Mouse (Mus musculus): ENCODE measurements at regions not wholly inside any gene's neighbourhood (a gene's known extent, or its start where the extent isn't known, plus 50 kb on each side); places are given as distances from the start of the nearest gene placed in this dataset.

DNA sequence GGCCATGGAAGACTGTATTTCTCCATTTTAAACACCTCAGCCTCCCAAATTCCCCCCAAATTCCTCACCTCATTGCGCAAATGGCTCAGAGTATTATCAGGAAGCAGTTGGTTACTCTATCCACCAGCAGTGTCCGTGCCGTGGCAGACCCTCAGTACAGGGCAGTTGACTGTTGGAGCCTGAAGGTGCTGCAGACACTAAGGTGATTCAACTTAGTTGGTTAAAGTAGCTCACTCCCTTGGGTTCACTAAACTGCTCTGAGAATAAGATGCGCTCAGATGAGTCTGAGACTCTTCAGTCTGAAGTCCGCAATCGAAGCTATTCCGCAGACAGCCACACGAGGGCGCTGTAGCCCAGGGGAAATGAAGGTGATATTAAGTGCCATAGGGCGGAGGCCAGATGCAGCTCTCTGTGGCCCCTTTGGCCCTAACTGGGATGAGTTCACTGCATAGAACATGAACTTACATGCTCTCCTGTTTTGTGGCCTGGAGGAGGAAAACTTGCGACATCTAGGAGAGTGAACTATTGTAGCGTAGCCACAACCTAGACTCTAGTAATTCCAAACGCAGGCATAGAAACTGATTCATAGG, 62.9 kb downstream of the Amer3 start:
- peak; percentile 56 for DNase-seq (ENCODE audit: low read depth)

DNA sequence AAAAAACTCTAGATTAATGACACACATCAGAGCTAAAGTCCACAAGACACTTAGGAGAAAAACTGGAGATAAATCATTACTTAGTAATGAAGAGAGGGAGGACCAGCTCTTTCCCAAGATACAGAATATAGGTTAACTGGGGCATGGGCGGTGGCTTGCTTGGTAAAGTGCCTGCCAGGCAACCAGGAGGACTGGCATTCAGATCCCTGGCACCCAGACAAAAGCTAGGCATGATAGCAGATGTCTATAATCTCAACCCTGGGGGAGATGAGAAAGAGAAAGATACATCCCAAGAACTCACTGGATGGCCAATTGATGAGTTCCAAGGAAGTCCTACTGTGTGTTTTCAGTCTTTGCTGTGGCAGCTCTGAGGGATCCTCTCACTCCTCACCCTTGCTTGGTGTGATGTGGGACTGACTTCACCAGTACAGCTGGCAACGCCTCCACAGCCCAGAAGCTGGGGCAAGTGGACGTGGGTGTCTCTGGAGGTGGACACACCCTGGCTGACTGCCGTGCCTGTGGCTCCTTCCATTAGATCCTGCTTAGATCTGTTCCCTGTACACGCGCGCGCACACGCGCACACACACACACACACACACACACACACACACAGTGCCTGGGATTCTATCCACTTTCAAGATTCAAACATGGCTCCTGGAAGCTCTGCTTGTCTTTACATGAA, 74.6 kb downstream of the Amer3 start:
- DNase-seq (ENCODE audit: low read depth) = no peak

DNA sequence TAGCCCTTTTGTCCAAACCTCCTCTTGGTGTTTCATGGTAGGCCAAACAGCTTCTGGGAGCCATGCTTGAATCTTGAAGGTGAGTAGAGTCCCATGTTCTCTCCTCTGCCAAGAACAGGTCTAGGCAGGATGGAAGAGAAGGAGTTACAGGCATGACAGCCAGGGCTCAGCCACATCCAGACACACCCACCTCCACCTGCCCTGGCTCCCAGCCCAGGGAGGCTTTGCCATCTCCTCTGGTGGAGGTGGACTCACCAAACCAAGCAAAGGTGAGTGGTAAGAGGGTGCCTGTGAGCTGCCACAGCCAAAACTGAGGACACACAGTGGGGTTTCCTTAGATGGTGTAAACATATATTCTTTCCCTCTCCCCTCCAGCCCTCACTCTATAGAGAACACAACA, 78.0 kb downstream of the Amer3 start:
- DNase-seq (ENCODE audit: low read depth) = no peak

DNA sequence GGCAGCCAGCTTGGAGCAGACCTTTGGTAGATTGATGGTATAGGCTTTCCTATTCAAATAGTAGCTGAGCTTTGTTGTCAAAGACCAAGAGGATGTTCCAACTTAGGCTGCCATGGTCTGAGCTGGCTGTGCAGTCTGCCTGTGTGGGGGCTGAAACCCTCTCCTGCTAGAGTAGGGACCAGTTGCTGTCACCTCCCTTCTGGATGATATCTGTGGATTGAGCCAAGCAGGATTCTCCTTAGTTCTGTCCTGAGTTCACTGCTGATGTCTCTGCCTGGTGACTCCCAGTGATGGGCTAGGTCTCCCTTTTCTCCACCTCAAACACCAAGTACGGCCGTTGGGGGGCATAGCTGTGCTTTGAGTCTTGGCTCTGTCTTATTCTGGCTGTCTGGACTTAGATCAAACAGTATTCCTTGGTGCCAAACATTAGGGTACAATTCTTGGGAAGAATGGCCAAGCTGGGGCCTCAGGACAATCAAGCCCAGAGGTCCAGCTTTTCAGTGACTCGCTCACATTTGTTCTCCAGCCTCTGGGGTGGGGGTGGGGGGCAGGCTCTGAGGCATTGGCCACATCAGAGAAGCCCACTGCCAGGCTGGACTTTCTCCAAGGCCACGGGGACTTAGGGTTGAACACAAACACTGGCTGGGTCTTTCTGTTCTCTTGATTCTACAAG, 84.6 kb downstream of the Amer3 start:
- no peak for DNase-seq (ENCODE audit: low read depth)

DNA sequence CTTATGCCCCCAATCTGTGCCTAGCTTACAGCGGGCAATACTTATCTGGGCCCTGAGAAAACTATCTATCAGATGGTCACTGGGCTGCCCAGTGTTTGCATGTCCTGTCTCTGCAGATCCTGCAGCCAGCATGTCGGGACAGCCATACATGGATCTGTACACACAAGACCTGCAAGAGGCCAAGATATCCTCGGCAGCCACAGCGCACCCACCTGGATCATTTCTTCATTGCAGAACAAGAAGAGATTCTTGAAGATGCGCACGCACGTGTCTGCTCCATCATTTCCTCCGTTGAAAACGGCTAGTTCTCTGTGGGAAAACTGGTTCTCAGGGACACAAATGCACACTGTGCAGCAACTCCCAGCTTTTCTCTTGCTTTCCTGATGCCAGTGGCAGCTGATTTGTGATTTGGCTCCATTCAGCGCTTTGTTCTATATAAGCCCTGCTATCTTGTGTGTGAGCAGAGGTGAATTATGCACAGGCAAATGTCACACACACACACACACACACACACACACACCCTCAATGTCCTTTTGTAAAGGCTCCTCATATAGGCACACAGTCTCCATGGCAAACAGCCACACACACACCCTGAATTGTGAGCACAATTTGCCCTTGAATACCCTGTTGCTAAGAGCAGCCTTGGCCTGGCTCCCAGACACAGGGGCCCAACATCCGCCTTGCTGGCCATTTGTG, 85.5 kb downstream of the Amer3 start:
- no peak for DNase-seq (ENCODE audit: low read depth)

DNA sequence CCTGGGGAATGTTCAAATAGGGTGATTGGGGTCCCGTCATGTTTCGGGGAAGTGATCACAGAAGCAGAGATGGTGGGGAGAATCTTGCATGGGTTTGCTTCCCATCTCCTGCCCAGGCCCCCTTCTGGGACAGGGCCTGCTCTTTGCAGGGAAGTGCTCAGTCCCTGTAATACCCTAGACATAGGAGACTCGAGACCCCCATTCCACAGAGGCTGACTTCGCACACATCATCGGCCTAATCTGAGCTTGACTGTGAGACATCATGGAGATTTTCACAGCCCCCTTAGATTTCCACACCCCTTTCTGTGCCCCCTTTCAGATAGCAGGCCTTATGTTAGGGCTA, 86.0 kb downstream of the Amer3 start:
- no peak for DNase-seq (ENCODE audit: low read depth)

DNA sequence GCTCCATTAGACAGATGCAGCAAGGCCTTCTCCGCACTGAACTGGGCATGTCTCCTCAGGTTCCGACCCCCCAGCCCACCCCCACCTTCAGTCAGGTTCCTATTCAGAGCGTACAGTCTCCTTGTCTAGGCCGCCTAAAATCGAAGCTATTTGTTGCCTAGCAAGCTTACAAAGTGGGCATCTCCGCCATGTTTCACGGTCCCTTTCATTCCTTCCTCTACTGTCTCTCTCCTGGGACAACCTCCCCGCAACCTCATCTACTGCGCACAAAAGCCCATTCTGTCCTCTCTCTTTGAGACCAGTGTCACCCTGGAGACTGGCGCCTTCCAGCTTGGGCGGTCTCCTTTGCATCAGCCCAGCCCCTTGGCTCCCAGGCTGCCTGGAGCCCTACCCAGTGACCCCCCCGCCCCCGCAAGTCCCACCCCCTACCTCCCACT, 86.8 kb downstream of the Amer3 start:
- DNase-seq (ENCODE audit: low read depth) = no peak

DNA sequence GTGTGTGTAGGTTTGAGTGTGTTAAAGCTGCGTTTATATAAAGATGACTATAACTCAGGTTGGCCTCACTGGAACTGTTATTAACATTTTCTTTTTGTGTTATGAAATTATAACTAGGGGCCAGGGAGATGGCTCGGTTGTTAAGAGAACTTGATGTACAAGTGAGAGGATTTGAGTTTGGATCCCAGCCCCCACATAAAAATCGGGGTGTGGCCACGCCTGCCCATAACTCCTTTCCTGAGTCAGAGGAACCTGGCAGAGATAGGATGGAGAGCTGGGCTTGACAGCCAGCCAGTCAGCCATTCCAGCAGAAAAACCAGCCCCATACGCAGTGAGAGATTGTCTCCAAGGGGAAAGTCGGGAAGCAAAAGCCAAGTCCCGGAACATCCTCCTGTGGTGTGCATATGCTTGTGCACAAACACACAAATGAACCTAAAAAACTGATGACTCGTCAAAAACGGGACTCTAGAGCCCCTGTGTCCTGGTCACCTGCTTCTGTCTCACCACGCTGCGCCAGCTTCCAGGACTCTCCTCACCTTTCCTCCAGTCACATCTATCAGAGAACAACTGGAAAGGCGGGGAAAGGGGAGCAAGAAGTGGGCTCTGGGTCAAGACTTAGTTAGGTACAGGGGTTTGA, 97.8 kb downstream of the Amer3 start:
- DNase-seq (ENCODE audit: low read depth) = no peak

DNA sequence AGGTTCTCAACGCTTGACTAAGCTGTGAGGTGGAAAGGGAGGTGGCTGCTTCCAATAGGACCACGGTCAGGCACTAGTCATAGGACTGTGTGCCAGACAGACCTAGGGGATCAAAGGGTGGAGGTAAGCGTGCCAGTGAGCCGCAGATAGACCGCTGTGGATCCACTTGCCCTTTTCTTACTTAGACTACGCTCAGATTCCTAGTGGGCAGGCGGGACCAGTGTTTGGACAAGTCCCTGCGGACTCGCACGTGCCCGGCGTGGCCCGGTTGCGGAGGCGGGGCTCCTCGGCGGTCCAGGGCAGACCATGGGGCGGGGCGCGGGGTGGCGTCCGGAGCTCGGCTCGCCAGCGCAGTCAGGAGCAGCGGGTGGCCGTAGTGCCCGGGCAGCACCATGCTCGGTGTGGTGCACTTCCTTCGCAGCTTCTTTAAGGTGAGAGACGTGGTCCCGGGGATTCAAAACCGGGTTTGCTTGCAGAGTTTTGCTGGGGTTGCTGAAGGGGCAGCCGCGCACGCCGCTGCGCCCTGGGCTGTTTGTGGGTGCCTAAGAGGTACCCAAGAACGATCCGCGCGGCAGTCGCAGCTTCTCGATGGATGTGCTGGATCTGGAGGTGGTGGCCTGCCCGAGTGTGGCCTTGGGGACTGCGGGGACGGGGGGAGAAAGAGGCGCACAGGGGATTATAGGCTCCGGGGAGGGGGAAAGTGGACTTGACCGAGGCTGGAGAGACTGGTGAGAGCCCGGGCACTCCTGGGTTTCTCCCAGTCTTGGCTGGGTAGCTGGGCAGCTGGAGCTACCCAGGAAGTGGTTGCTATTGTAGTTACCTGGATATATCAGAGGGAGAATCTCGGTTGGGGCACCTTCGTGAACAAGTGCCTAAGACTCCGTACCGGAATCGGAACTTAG, 98.6 kb downstream of the Amer3 start:
- no peak for DNase-seq (ENCODE audit: low read depth)

DNA sequence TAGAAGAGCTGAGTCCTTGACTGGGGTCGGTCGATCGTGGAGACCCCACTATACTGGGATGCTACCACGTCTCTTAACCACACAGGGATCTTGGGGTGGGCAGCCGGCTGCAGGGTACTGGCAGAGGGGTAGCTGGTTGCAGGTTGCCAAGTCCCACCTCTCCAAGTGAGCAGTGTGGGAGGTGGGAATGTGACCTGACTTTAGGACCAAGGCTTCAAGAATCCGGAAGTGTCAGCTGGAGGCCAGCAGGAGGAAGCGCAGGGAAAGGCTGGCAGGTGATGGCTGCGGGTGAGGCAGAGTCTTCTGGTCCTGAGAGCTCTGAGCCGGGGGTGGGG, 99.2 kb downstream of the Amer3 start:
- no peak for DNase-seq (ENCODE audit: low read depth)

DNA sequence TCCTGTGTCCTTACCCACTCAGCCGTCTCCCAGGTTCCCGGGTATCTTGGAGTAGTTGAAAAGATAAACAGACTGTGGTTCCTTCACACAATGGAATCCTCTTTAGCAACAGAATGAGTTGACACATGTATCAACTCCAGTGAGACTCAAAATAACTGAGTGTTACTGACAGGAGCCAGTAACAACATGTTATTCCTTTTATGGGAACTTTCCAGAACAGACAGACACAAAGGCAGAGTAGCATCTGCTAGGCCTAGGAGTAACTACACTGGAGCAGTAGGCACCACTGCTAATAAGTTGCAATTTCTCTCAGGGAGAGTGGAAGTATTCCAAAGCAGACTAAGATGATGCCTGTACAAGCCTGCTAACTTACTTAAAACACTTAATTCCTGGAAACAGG, 107.1 kb downstream of the Amer3 start:
- DNase-seq (ENCODE audit: low read depth) = no peak

DNA sequence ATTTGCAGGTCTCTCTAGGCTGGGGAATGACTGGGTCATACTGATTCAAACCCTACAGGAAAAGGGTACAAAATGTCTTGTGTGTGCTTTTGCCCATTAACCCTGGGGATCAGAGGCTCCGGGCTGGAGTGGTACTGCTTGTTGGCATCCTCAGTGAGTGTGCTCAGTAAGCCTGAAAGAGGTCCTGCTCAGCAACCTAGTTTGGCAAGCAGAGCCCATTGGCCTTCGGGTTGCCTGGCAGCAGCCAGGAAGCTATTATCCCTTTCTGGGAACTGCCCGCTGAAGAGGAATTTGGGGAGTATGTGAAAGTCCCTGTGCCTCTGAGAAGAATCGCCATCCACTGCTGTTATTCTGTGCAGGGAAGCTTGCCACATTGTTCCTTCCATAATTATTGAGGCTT, 117.1 kb downstream of the Amer3 start:
- DNase-seq (ENCODE audit: low read depth) = no peak

DNA sequence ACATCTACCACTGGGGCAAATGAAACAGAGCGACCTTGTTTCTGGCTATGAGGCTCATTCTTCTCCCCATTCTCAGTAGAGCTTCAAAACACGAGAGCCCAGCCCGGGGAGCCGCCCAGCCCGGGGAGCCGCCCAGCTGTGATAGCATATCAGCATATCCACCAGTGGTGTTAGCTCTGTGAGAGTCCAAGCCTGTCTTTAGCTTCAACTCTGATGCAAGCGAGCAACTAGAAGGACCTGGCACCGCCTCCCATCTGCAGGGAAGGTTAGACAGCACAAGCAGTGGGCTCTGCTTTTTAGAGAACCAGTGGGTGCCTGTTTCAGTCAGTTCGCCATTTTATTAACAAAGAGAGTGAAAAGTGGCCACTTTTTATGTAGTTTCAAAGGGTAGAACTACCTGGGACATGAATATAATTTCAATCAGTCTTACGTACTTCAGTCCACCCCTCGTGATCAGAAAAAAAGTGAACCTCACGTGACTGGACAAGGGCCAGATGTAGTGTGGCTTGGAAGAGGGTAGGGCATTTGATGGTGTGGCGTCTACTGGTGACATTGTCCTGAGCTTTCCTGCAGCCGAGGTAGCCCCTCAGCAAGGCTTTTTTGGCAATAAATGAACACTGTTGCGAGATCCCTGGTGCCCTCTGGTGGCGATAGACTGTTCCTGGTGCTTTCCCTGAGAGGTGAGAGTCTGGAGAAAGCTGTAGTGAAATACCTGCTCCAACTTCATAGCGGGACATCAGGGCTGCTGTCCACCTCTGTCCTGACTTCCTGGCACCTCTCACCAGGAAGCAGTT, 121.0 kb downstream of the Amer3 start:
- DNase-seq (ENCODE audit: low read depth) = peak; percentile 14

DNA sequence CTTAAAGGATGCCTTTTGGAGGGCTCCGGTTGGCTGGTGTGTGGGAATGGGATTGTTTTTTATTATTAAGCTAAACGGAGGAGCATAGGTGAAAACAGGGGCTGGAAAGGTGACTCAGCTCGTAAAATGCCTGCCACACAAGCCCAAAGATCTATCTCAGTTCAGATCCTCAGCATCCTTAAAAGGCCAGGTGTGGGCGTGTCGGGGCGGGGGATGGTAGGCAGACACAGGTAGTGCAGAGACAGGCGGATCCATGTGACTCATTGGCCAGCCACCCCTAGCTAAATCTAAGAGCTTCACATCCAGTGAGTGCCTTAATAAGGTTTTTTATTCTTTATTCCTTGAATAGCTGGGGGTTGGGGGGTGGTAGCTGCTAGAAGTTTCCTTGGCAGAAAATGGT, 122.0 kb downstream of the Amer3 start:
- DNase-seq (ENCODE audit: low read depth) = no peak

DNA sequence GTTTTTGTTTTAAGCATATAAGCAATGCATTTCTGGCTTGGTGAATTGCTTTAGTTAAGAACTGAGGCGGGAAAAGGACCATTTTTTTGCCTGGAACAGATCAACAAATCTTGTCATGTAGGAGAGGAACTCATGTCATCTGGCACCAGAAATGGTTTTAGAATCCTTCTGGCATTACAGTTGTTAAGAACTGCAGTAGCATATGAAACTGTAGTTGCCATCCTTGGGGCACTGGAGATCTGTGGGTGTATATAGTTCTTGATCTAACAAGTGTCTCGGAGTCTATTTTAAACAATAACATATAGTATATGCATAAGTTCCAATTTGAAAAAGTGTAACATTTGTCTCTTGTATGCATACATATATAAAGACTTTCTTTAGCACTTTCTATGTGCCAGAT, 129.6 kb downstream of the Amer3 start:
- DNase-seq (ENCODE audit: low read depth) = no peak

DNA sequence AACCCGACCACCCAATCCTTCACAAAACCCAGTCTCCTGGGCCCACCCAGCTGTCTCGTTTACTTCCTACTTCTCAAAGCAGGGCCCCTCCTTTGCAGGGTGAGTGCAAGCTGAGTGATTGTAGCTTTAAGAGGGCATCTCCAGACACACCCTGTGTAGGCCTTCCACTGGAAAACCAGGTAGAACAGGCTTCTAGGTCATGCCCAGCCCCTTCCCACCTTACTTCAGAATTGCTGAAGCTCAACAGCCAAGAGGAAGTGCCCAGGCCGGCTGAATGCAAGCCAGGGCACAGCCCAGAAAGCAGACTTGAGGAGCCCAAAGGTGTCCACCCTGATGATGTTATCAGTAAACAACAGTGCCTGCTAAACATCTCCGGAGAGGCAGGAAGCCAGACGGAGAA, 120.2 kb downstream of the Fam168b start:
- no peak for DNase-seq (ENCODE audit: low read depth)

DNA sequence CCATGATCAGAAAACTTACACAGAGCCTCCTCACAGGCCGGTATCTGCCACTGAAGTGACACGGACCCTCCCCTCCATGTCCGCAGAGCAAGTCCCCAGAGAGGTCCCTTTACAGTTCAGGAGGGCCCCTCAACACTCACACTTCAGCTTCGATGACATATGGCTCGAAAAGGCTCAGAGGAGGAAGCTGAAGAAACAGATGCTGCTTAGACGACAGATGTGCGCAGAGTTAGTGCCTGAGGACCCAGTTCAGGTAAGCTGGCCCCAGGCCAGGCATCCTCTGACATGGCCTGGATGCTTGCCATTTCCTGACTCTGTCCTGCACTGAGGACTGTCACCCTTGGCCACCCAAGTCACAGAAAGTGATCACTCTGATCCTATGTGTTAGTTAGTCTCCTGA, 110.7 kb downstream of the Fam168b start:
- no peak for DNase-seq (ENCODE audit: low read depth)

DNA sequence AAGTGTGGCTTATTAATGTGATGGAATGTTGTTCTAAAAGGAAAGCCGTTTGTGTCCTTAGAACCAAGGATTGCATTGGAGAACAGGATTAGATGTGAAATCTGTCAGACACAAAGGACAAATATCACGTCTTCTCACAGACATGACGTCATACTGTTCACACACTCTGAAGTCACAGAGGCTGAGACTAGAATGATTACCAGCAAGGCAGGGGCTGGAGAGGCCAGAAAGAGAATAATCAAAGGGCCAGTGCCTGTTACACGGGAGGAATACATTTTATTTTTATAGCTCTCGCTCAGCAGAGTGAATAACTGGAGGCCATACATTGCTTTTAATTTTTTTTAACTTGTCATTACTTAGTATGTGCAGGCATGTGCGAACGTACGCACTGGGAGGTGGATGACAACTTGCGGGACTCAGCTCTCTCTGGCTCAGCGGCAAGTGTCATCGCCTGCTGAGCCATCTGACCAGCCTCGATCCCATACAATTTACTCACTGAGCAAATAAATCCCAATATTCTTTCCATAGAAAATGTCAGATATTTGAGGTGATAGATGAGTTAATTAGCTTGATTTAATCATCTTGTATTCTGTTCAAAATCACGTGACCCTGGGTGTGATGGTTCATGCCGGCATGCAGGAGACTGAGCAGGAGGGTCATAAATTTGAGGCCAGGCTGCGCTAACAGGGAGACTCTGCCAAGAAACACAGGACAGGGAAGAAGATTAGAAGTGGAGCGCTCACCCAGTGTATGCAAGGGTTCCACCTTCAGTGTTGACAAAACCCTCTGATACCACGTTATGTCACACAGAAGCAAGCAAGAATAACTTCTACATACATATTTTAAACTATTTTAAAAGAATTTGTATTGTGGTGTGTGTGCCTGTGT, 109.6 kb downstream of the Fam168b start:
- DNase-seq (ENCODE audit: low read depth) = no peak

DNA sequence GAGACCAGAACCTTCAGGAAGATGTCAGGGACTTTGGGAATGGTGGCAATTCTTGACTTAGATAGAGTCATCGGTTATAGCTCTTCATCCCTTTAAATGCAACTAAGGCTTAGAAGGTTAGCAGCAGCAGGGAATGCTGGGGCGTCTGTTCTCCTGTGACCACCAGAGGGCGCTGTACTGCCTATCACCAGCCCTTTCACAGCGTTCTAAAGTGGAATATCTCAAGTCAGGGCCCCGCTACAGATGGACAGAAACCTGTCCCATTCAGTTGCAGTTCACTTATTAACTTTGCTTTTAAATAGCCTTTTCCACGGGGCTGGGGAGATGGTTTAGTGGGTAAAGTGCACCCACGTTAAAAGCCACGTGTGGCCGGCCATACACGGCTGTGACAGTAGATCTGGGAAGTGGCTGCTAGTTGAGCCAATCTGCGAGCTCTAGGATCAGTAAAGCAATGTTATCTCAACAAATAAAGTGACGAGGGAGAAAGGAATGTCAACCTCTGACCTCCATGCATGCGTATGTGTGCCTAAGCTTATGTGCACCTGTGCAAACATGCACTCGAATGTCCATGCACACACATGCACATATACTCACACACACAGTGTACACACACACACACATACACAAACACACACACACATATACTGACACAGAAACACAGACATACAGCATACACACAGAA, 104.3 kb downstream of the Fam168b start:
- peak; percentile 68 for DNase-seq (ENCODE audit: low read depth)
